Mouse (Mus musculus) midbrain, postnatal 0 days (tissue): ENCODE data around the gene Trpm8. TPM values are rescaled to one million over a fixed set of nuclear protein-coding genes. Genes with fewer than 3 reads are reported as not detected.

ENCODE experiments used
- ATAC-seq: fragments of 200-750 bp; cut with Nextera tagmentation; 2 replicates; pipeline ENCODE4 v1.8.0; 2017; ENCODE audit warnings: moderate number of reproducible peaks, mild to moderate bottlenecking, moderate TSS enrichment, moderate library complexity; ENCODE audit not compliant: low FRiP score
- DNase-seq: peaks from one replicate; pipeline ENCODE4 v3.0.0-alpha.2; 2015; ENCODE audit warnings: low spot score
- H3K27ac ChIP-seq: fragments of 300-500 bp; sonication (generic); 2 replicates; pipeline ENCODE4 v1.5.1; 2014; ENCODE audit warnings: low read depth, mild to moderate bottlenecking, low read length, mixed read lengths
- H3K27me3 ChIP-seq: fragments of 300-500 bp; sonication (generic); 2 replicates; pipeline ENCODE4 v1.6.1; 2014; ENCODE audit warnings: low read length, control low read depth, mixed read lengths; ENCODE audit not compliant: insufficient read depth
- H3K36me3 ChIP-seq: fragments of 300-500 bp; sonication (generic); 2 replicates; pipeline ENCODE4 v1.6.1; 2014; ENCODE audit warnings: low read length, control low read depth, mixed read lengths; ENCODE audit not compliant: insufficient read depth
- H3K4me1 ChIP-seq: fragments of 300-500 bp; sonication (generic); 2 replicates; pipeline ENCODE4 v1.6.1; 2014; ENCODE audit warnings: mild to moderate bottlenecking, control low read depth, antibody characterized with exemption, low read length, mixed read lengths; ENCODE audit not compliant: insufficient read depth
- H3K4me2 ChIP-seq: fragments of 300-500 bp; sonication (generic); 2 replicates; pipeline ENCODE4 v1.6.1; 2014; ENCODE audit warnings: low read depth, mild to moderate bottlenecking, low read length, mixed read lengths; ENCODE audit not compliant: poor library complexity, severe bottlenecking
- H3K4me3 ChIP-seq: fragments of 300-500 bp; sonication (generic); 2 replicates; pipeline ENCODE4 v1.5.1; 2014; ENCODE audit warnings: low read depth, mild to moderate bottlenecking, low read length, moderate library complexity
- H3K9ac ChIP-seq: fragments of 300-500 bp; sonication (generic); replicated peaks from 2 replicates; pipeline ENCODE4 v1.6.1; 2014; ENCODE audit warnings: mild to moderate bottlenecking, low read length, moderate library complexity, mixed read lengths; ENCODE audit not compliant: poor library complexity, severe bottlenecking
- H3K9me3 ChIP-seq: fragments of 300-500 bp; sonication (generic); 2 replicates; pipeline ENCODE4 v1.6.1; 2016; ENCODE audit warnings: low read length, control low read depth
- CTCF ChIP-seq: IDR thresholded peaks from 2 replicates; pipeline ENCODE4 v1.5.1; 2016; ENCODE audit warnings: antibody characterized with exemption, mild to moderate bottlenecking
- WGBS: fragments of 180-500 bp; shearing (Covaris S2); extraction: QIAGEN DNeasy Blood & Tissue Kit; methylation state at CpG from one replicate; pipeline ENCODE4 v1.1.7; 2014; 5-methylcytosine and 5-hydroxymethylcytosine counted together
- polyA plus RNA-seq: library from polyadenylated mRNA; unstranded; fragments of >200 nt; fragmentation: Nextera tagmentation; extraction: Ambion mirVana; gene quantifications from 2 replicates; pipeline ENCODE4 v1.2.1, GENCODE M21; 2015
- total RNA-seq: library from RNA; depleted of rRNA; stranded (reverse); fragments of >200 nt; gene quantifications from 2 replicates; pipeline ENCODE4 v1.2.3, GENCODE M21; 2014

The Trpm8 gene
- total and polyA plus RNA-seq, 2 experiments from 2014 or later = 0.21 to 1.2 TPM

- Histone ChIP-seq H3K9ac (no peak overlapping the region), H3K27ac (no peak overlapping the region), H3K9me3 (peaks cover 100% of the 10 kb centered on the region), H3K36me3 (no peaks in the 10 kb centered on the region), H3K4me2 (no peak overlapping the region), H3K27me3 (no peaks in the 10 kb centered on the region), H3K4me3 (no peak overlapping the region), H3K4me1 (no peaks in the 10 kb centered on the region)
- 66% methylated on average over 5 of the region's 5 CpGs for WGBS
- ATAC-seq = no peak
- TF ChIP-seq CTCF = no peak
- DNase-seq = no peak
Measured at GRCm38 (mm10) chr1:88243861-88244260, 33.6 kb upstream of the Trpm8 start.

- Histone ChIP-seq H3K27ac (no peak overlapping the region), H3K9me3 (peaks cover 100% of the 10 kb centered on the region), H3K27me3 (no peaks in the 10 kb centered on the region), H3K36me3 (no peaks in the 10 kb centered on the region), H3K4me3 (no peak overlapping the region), H3K4me1 (no peaks in the 10 kb centered on the region), H3K4me2 (no peak overlapping the region), H3K9ac (no peak overlapping the region)
- WGBS = 75% methylated on average over 6 of the region's 6 CpGs
- no peak for DNase-seq
- TF ChIP-seq CTCF = no peak
- ATAC-seq = no peak; the same call in 1 of the 2 replicates
Measured at GRCm38 (mm10) chr1:88245881-88246280, 31.6 kb upstream of the Trpm8 start.

- DNase-seq (no peak), ATAC-seq (no peak)
- no peak for TF ChIP-seq CTCF
- H3K9ac ChIP-seq = no peak overlapping the region
- no peaks in the 10 kb centered on the region for H3K4me1 ChIP-seq
- no peak overlapping the region for H3K4me2 ChIP-seq
- WGBS = 44% methylated on average over 6 of the region's 6 CpGs
- H3K36me3 ChIP-seq = no peaks in the 10 kb centered on the region
- peaks cover 100% of the 10 kb centered on the region for H3K9me3 ChIP-seq
- no peak overlapping the region for H3K27ac ChIP-seq
- no peaks in the 10 kb centered on the region for H3K27me3 ChIP-seq
- H3K4me3 ChIP-seq = no peak overlapping the region
Measured at GRCm38 (mm10) chr1:88246386-88246785, 31.1 kb upstream of the Trpm8 start.

GRCm38 (mm10) chr1:88247660-88248059 lies 29.8 kb upstream of the Trpm8 start:
- whole genome bisulfite sequencing = 50% methylated on average over 2 of the region's 2 CpGs
- TF ChIP-seq CTCF = no peak
- Histone ChIP-seq H3K27me3 (no peaks in the 10 kb centered on the region), H3K4me3 (no peak overlapping the region), H3K9ac (no peak overlapping the region), H3K9me3 (peaks cover 97% of the 10 kb centered on the region), H3K27ac (no peak overlapping the region), H3K4me2 (no peak overlapping the region), H3K4me1 (no peaks in the 10 kb centered on the region), H3K36me3 (no peaks in the 10 kb centered on the region)
- ATAC-seq = no peak
- no peak for DNase-seq

GRCm38 (mm10) chr1:88248658-88249057 lies 28.8 kb upstream of the Trpm8 start:
- WGBS = 68% methylated on average over 4 of the region's 4 CpGs
- Histone ChIP-seq H3K36me3 (no peaks in the 10 kb centered on the region), H3K4me1 (no peaks in the 10 kb centered on the region), H3K4me2 (no peak overlapping the region), H3K27me3 (no peaks in the 10 kb centered on the region), H3K4me3 (no peak overlapping the region), H3K27ac (no peak overlapping the region), H3K9ac (no peak overlapping the region), H3K9me3 (peaks cover 97% of the 10 kb centered on the region)
- no peak for ATAC-seq
- no peak for DNase-seq
- no peak for TF ChIP-seq CTCF

- ATAC-seq = no peak
- DNase-seq = no peak
Measured at GRCm38 (mm10) chr1:88249596-88249995, 27.9 kb upstream of the Trpm8 start.

More at GRCm38 (mm10) chr1:88249596-88249995, 27.9 kb upstream of the Trpm8 start:
- Histone ChIP-seq H3K9me3 (peaks cover 97% of the 10 kb centered on the region), H3K4me3 (no peak overlapping the region), H3K27ac (no peak overlapping the region), H3K4me1 (no peaks in the 10 kb centered on the region), H3K4me2 (no peak overlapping the region), H3K9ac (no peak overlapping the region), H3K36me3 (no peaks in the 10 kb centered on the region), H3K27me3 (no peaks in the 10 kb centered on the region)
- WGBS = 76% methylated on average over 7 of the region's 7 CpGs
- no peak for TF ChIP-seq CTCF
